Mouse (Mus musculus) neutrophil, adult 65 days (primary cell): ENCODE results near the gene Zfp97. TPM values are rescaled to one million over a fixed set of nuclear protein-coding genes. Genes with fewer than 3 reads are reported as not detected.

ENCODE experiments used
- total RNA-seq: library from RNA; stranded (reverse); gene quantifications from 2 replicates; pipeline ENCODE4 v1.2.4, GENCODE M21; 2023

The Zfp97 gene
- total RNA-seq: 1.4 and 1.8 TPM in 2 replicates

GRCm38 (mm10) chr17:17120830-17121502 is at the start of gene Zfp97:
TSS of gene Zfp97 (plus strand) at chr17:17121415.

Other genes starting within 250 kb of the Zfp97 start
- 0.41 and 0.70 TPM in 2 replicates for gene Zfp960, start 57.3 kb upstream of the Zfp97 start, total RNA-seq